Mouse (Mus musculus) stomach, embryonic 14.5 days (tissue): ENCODE measurements around the gene Htr6. TPM values are rescaled to one million over a fixed set of nuclear protein-coding genes. Genes with fewer than 3 reads are reported as not detected.

ENCODE experiments used
- ATAC-seq: fragments of 200-750 bp; cut with Nextera tagmentation; 2 replicates; pipeline ENCODE4 v1.8.0; 2017; ENCODE audit warnings: low read depth, moderate TSS enrichment; ENCODE audit not compliant: insufficient number of reproducible peaks, insufficient read depth, low FRiP score
- H3K27ac ChIP-seq: fragments of 300-500 bp; sonication (generic); 2 replicates; pipeline ENCODE4 v1.5.1; 2014; ENCODE audit warnings: mild to moderate bottlenecking, low read length, moderate library complexity, mixed read lengths
- H3K27me3 ChIP-seq: fragments of 300-500 bp; sonication (generic); 2 replicates; pipeline ENCODE4 v1.6.1; 2014; ENCODE audit warnings: low read length, control low read depth, mixed read lengths; ENCODE audit not compliant: control insufficient read depth, insufficient read depth
- H3K36me3 ChIP-seq: fragments of 300-500 bp; sonication (generic); 2 replicates; pipeline ENCODE4 v1.6.1; 2014; ENCODE audit warnings: mild to moderate bottlenecking, control low read depth, low read length, moderate library complexity, mixed read lengths; ENCODE audit not compliant: control insufficient read depth, insufficient read depth
- H3K4me1 ChIP-seq: fragments of 300-500 bp; sonication (generic); 2 replicates; pipeline ENCODE4 v1.6.1; 2014; ENCODE audit warnings: low read length, control low read depth, mixed read lengths; ENCODE audit not compliant: control insufficient read depth, insufficient read depth
- H3K4me2 ChIP-seq: fragments of 300-500 bp; sonication (generic); replicated peaks from 2 replicates; pipeline ENCODE4 v1.6.1; 2014; ENCODE audit warnings: low read depth, low read length, control low read depth
- H3K4me3 ChIP-seq: fragments of 300-500 bp; sonication (generic); 2 replicates; pipeline ENCODE4 v1.5.1; 2014; ENCODE audit warnings: low read depth, low read length, control low read depth
- H3K9ac ChIP-seq: fragments of 300-500 bp; sonication (generic); replicated peaks from 2 replicates; pipeline ENCODE4 v1.6.1; 2014; ENCODE audit warnings: low read depth, mild to moderate bottlenecking, control low read depth, low read length, moderate library complexity, mixed read lengths
- H3K9me3 ChIP-seq: fragments of 300-500 bp; sonication (generic); 2 replicates; pipeline ENCODE4 v1.6.1; 2016; ENCODE audit warnings: low read depth, low read length, control low read depth; ENCODE audit not compliant: control insufficient read depth
- WGBS: fragments of 180-500 bp; shearing (Covaris S2); extraction: QIAGEN DNeasy Blood & Tissue Kit; methylation state at CpG from one replicate; pipeline ENCODE4 v1.1.7; 2014; 5-methylcytosine and 5-hydroxymethylcytosine counted together
- polyA plus RNA-seq: library from polyadenylated mRNA; unstranded; fragments of >200 nt; fragmentation: Nextera tagmentation; extraction: Ambion mirVana; gene quantifications from 2 replicates; pipeline ENCODE4 v1.2.1, GENCODE M21; 2014

Gene Htr6
- polyA plus RNA-seq, 1 experiment from 2014 or later = not detected

DNA sequence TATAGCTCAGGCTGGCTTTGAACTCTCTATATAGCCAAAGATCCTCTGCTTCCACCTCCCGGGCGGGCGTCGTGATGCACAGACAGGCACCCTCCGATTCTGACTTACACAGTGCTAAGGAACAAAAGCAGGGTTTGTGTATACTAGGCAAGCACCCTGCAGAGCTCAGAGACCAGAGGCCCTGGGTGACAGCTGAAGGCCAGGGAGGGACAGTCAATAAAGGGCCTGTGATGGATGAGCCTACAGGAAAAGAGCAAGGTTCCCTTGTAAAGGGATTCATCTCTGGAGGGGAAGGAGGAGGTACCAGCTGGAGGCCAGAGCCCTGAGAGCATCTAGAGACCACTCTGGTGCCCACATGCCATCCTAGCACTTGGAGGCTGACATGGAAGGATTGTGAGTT is 22.0 kb downstream of the Htr6 start:
- ATAC-seq = no peak
- H3K4me1 ChIP-seq = no peaks in the 10 kb centered on the region
- H3K27me3 ChIP-seq = no peaks in the 10 kb centered on the region
- H3K9me3 ChIP-seq = no peaks in the 10 kb centered on the region
- no peak overlapping the region for H3K4me3 ChIP-seq
- H3K36me3 ChIP-seq = no peaks in the 10 kb centered on the region
- H3K9ac ChIP-seq = no peak overlapping the region
- H3K4me2 ChIP-seq = no peak overlapping the region
- H3K27ac ChIP-seq = no peak overlapping the region
- WGBS = 29% methylated on average over 5 of the region's 5 CpGs

DNA sequence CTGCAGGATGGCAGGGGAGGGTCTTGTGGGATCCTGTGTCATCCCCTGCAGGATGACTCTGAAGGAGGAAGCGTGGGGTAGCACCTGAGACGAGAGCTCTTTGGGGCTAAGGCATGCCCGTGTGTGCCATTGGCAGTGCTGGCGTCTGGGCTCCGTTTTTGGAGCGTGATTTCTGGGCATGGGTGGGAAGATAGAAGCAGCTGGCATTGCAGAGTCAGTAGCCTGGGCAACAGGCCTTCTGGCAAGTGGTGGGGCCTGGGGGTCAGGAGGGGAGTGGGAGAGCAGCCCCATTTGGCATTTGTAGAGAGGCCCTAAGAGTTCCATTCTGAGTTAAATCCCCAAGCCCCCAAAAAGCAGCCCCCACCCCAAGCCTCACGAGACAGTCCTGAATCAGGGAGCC is 22.6 kb downstream of the Htr6 start:
- Histone ChIP-seq H3K27me3 (no peaks in the 10 kb centered on the region), H3K36me3 (no peaks in the 10 kb centered on the region), H3K4me1 (no peaks in the 10 kb centered on the region), H3K9me3 (no peaks in the 10 kb centered on the region), H3K9ac (no peak overlapping the region), H3K27ac (no peak overlapping the region), H3K4me2 (no peak overlapping the region), H3K4me3 (no peak overlapping the region)
- WGBS = 78% methylated on average over 7 of the region's 7 CpGs
- no peak for ATAC-seq

DNA sequence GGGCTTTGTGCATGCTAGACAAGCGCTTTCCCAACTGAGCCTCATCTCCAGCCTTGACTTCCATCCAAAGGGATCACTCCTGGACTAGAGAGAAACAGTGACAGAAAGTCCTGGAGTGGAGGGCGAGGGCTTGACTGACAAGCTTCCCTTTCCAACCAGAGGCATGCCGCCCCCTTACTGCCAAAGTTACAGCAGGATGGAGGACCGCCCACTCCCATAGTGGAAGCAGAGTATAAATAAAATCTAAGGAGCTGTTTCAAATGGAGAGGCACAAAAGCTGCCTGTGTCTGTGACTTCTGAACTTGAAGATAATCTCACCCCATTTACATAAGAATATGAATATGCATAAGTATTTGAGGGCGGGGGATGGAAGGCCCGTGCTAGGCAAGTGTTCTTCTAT is 26.9 kb downstream of the Htr6 start:
- Histone ChIP-seq H3K4me2 (no peak overlapping the region), H3K9me3 (no peaks in the 10 kb centered on the region), H3K27me3 (no peaks in the 10 kb centered on the region), H3K27ac (no peak overlapping the region), H3K4me3 (no peak overlapping the region), H3K9ac (no peak overlapping the region), H3K4me1 (no peaks in the 10 kb centered on the region), H3K36me3 (no peaks in the 10 kb centered on the region)
- no peak for ATAC-seq
- WGBS = 79% methylated on average over 6 of the region's 6 CpGs

DNA sequence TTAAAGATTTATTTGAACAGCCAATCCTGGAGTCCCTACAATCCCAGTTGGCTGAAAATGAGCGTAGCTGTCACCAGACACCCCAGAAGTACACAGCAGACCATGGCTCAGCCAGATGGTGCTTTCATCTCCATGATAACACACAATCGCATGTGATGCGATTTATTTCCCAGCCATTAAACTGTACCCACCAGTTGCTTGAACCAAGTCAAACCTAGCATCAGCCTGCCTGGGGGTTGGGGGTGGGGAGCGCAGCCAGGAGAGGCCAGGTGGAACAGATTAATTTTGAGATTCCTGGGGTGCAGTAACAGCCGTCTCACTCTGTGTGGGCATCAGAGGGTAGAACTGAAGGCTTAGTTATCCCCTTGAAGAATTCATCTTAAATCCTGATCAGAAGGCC is 29.0 kb downstream of the Htr6 start:
- ATAC-seq = no peak
- H3K27ac ChIP-seq = no peak overlapping the region
- no peaks in the 10 kb centered on the region for H3K9me3 ChIP-seq
- H3K4me3 ChIP-seq = no peak overlapping the region
- no peaks in the 10 kb centered on the region for H3K4me1 ChIP-seq
- 77% methylated on average over 5 of the region's 5 CpGs for WGBS
- H3K4me2 ChIP-seq = no peak overlapping the region
- no peaks in the 10 kb centered on the region for H3K36me3 ChIP-seq
- no peaks in the 10 kb centered on the region for H3K27me3 ChIP-seq
- no peak overlapping the region for H3K9ac ChIP-seq

DNA sequence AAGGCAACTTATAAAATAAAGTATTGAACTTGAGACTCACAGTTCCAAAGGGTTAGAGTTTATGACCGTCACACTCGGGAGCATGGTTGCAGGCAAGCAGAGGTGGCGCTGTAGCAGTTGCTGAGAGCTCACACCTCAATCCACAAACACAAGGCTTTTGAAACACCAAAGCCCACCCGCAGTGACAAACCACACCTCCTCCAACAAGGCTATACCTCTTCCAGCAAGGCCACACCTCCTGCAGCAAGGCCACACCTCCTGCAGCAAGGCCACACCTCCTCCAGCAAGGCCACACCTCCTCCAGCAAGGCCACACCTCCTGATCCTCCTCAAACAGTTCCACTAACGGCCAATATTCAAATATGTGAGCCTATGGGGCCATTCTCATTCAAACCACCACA is 30.8 kb downstream of the Htr6 start:
- no peak overlapping the region for H3K4me3 ChIP-seq
- WGBS = 88% methylated on average over 5 of the region's 5 CpGs

DNA sequence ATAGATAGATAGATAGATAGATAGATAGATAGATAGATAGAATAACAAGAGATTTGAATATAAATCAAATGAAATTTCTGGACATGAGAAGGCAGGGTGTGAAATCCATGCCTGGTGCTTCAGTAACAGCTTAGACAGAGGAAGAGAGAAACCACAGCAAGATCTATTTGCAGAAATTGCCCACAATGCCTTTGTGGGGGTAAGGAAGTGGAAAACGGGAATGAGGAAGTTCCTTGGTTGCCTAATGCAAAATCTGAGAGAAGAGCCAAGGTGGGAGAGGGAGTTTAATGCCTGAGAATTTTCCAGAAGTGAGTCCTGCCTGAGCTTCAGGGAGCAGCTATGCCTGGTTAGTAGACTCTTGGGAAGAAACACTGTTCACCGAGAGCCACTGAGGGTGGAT is 31.8 kb downstream of the Htr6 start:
- H3K4me1 ChIP-seq = no peaks in the 10 kb centered on the region
- H3K4me2 ChIP-seq = no peak overlapping the region
- 80% methylated on average over 2 of the region's 2 CpGs for WGBS
- H3K27ac ChIP-seq = no peak overlapping the region
- H3K9me3 ChIP-seq = no peaks in the 10 kb centered on the region
- no peak overlapping the region for H3K9ac ChIP-seq
- H3K36me3 ChIP-seq = no peaks in the 10 kb centered on the region
- no peak overlapping the region for H3K4me3 ChIP-seq
- no peaks in the 10 kb centered on the region for H3K27me3 ChIP-seq
- no peak for ATAC-seq

More for the DNA sequence above, 30.8 kb downstream of the Htr6 start:
- Histone ChIP-seq H3K9ac (no peak overlapping the region), H3K4me2 (no peak overlapping the region), H3K9me3 (no peaks in the 10 kb centered on the region), H3K27me3 (no peaks in the 10 kb centered on the region), H3K4me1 (no peaks in the 10 kb centered on the region), H3K36me3 (no peaks in the 10 kb centered on the region), H3K27ac (no peak overlapping the region)
- no peak for ATAC-seq

DNA sequence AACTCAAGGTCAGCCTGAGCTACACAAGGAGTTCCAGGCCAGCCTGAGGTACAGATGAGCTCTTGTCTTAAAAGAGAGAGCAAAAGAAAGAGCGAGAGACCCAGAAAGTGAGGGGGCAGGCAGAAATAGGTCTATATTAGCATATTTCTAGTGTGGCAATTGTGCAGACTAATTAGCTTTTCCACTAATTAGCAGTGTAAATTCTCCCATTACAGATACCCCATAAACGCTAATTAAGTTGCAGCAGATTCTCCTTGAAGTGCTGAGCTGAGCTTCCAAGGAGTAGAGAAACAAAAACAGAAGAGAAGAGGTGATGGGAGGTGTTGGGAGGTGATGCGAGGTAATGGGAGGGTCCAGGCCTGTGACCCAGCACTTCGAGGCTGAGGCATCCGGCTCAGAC is 32.8 kb downstream of the Htr6 start:
- Histone ChIP-seq H3K4me1 (0 out of 2 replicates have a peak, but pooled peaks cover 8% of the 10 kb centered on the region), H3K4me2 (no peak overlapping the region), H3K27ac (no peak overlapping the region), H3K9ac (no peak overlapping the region), H3K9me3 (no peaks in the 10 kb centered on the region), H3K4me3 (no peak overlapping the region), H3K27me3 (no peaks in the 10 kb centered on the region), H3K36me3 (no peaks in the 10 kb centered on the region)
- WGBS = 80% methylated on average over 5 of the region's 5 CpGs
- ATAC-seq = no peak

DNA sequence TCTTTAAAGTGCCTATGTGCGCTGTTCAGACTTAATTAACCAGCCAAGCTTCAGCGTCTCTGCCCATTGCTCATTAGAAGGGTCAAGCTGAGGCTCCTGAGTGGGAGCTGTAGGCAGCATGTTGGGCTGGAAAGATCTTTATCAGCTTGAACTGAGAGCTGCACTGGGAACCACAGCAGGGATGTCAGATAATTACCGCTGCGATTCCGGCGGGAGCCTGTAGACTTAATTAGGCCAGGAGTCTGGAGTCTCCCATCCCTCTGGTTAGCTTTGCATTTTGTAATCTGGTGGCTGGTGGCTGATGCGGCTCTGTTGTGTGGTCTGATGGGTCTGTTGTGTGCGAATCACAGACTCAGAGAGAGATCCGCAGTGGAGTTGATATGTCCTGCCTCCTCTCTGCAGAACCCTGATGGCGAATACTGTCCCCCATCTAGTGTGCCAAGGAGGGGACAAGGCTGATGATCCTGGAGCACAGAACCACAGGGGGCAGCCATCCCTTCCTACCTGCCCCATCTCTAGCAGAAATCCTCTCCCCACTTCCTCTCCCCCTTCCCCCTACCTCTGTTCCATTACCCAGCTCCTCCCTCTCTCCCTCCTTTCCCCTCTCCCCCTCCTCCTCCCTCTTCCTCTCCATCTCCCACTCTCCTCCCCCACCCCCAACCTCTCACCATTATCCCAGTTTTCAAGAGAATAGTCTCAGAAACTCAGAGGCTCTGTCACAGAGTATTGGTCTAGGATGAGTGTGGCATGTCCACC is 35.1 kb downstream of the Htr6 start:
- 11% methylated on average over 10 of the region's 10 CpGs for WGBS
- Histone ChIP-seq H3K27ac (no peak overlapping the region), H3K4me2 (no peak overlapping the region), H3K9me3 (no peaks in the 10 kb centered on the region; the same call in 1 of the 2 replicates), H3K4me3 (no peak overlapping the region), H3K36me3 (no peaks in the 10 kb centered on the region), H3K9ac (no peak overlapping the region), H3K4me1 (0 out of 2 replicates have a peak, but pooled peaks cover 8% of the 10 kb centered on the region), H3K27me3 (no peaks in the 10 kb centered on the region)
- ATAC-seq = no peak
